Mouse (Mus musculus) effector memory CD4-positive, alpha-beta T cell, adult 7 months (primary cell): ENCODE data around the gene Olfr1445. TPM values are rescaled to one million over a fixed set of nuclear protein-coding genes. Genes with fewer than 3 reads are reported as not detected.

ENCODE experiments used
- polyA plus RNA-seq: library from polyadenylated mRNA; unstranded; fragments of 100-300 nt; shearing (Covaris generic); gene quantifications from one replicate; pipeline ENCODE4 v1.2.1, GENCODE M21; 2017

The Olfr1445 gene
- not detected for polyA plus RNA-seq

GRCm38 (mm10) chr19:12883555-12883954, at the start of gene Olfr1445:
Gene Olfr1445 (plus strand): TSS chr19:12883855.

GRCm38 (mm10) chr19:12846382-12846781, 37.3 kb upstream of the Olfr1445 start, which contains the start of gene Gm5244:
Gene Gm5244 (plus strand): TSS chr19:12846682.

GRCm38 (mm10) chr19:12856983-12857382, 26.7 kb upstream of the Olfr1445 start, which contains the start of gene Olfr1444:
Gene Olfr1444 (plus strand): TSS chr19:12857283.

GRCm38 (mm10) chr19:12893424-12893823, 9.8 kb downstream of the Olfr1445 start, which contains the start of gene Olfr1446:
Gene Olfr1446 (minus strand): TSS chr19:12893524.

GRCm38 (mm10) chr19:12903643-12904042, 20.0 kb downstream of the Olfr1445 start, which contains the start of gene Olfr1447:
Gene Olfr1447 (minus strand): TSS chr19:12903743.

GRCm38 (mm10) chr19:12924319-12924718, 40.7 kb downstream of the Olfr1445 start, which contains the start of gene Olfr1448:
Gene Olfr1448 (minus strand): TSS chr19:12924419.

GRCm38 (mm10) chr19:12930540-12930939, 46.9 kb downstream of the Olfr1445 start, which contains the start of gene Olfr1449:
Gene Olfr1449 (plus strand): TSS chr19:12930840.

Other genes starting within 250 kb of the Olfr1445 start
- gene Olfr1442, start 213.4 kb upstream of the Olfr1445 start, polyA plus RNA-seq = 0.16 TPM
- gene Olfr1443, start 205.7 kb upstream of the Olfr1445 start, polyA plus RNA-seq = not detected
- gene Keg1, start 188.1 kb upstream of the Olfr1445 start, polyA plus RNA-seq = not detected
- gene Cntf, start 118.2 kb upstream of the Olfr1445 start, polyA plus RNA-seq = not detected
- gene Zfp91, start 87.7 kb upstream of the Olfr1445 start, polyA plus RNA-seq = 18.8 TPM
- gene Lpxn, start 87.7 kb upstream of the Olfr1445 start, polyA plus RNA-seq = 375 TPM
- not detected for gene Gm5244, start 37.2 kb upstream of the Olfr1445 start, polyA plus RNA-seq
- not detected for gene Olfr1444, start 26.6 kb upstream of the Olfr1445 start, polyA plus RNA-seq
- gene Olfr1446, start 9.7 kb downstream of the Olfr1445 start, polyA plus RNA-seq = 0.37 TPM
- not detected for gene Olfr1447, start 19.9 kb downstream of the Olfr1445 start, polyA plus RNA-seq
- gene Olfr1448, start 40.6 kb downstream of the Olfr1445 start, polyA plus RNA-seq = 0.10 TPM
- not detected for gene Olfr1449, start 47.0 kb downstream of the Olfr1445 start, polyA plus RNA-seq
- not detected for gene Olfr1450, start 66.4 kb downstream of the Olfr1445 start, polyA plus RNA-seq
- 0.37 TPM for gene Olfr1451, start 111.2 kb downstream of the Olfr1445 start, polyA plus RNA-seq
- gene Olfr1453, start 144.5 kb downstream of the Olfr1445 start, polyA plus RNA-seq = not detected
- gene Olfr1454, start 176.8 kb downstream of the Olfr1445 start, polyA plus RNA-seq = not detected
- gene Olfr1457, start 214.0 kb downstream of the Olfr1445 start, polyA plus RNA-seq = 0.83 TPM
- not detected for gene Olfr1458, start 222.9 kb downstream of the Olfr1445 start, polyA plus RNA-seq